Mouse (Mus musculus) urinary bladder, postnatal 10 days (tissue): ENCODE data around the gene Commd1.
A peak's percentile ranks its signal among the peaks of the same experiment; 100 is the strongest.

Experiments
- DNase-seq: peaks from one replicate; pipeline ENCODE4 v3.0.0; 2022; ENCODE audit warnings: low spot score

Commd1 gene

GRCm38 (mm10) chr11:22858441-22859300, 123.5 kb downstream of the Commd1 start:
- DNase-seq, result peak; percentile 21

DNA sequence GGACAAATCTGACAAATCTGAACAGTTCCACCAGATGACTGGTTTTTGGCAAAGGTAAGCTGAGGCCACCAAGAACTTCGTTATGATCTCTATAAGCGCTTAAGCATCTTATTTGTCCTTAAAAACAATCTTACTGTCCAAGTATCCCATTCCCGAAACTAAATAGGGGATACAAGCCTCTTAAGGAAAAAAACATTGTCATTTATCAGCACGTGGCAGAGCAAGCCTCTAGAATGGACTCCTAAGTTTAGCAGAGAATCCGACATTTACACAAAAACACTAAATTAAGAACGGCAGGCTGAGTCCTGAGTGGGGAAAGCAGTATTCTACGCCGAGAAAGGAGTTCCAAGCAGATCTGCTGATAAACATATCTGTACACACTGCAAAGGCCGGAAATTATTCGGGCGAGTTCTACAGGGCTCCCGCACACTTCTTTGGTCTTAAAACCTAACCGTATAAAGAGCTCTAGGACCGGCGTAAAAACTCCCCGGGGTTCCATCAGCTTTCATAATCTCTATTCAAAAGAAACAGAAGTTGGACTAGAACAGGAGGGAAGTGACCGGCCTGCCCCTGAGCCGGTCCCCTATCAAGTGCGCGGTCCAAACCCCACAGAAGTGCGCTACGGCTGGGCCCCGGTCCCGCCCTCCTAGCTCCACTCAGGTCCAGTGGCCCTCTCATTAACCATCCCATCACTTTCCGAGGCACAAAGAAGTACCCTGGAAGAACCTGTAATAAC, 124.3 kb downstream of the Commd1 start:
- DNase-seq, result no peak

DNA sequence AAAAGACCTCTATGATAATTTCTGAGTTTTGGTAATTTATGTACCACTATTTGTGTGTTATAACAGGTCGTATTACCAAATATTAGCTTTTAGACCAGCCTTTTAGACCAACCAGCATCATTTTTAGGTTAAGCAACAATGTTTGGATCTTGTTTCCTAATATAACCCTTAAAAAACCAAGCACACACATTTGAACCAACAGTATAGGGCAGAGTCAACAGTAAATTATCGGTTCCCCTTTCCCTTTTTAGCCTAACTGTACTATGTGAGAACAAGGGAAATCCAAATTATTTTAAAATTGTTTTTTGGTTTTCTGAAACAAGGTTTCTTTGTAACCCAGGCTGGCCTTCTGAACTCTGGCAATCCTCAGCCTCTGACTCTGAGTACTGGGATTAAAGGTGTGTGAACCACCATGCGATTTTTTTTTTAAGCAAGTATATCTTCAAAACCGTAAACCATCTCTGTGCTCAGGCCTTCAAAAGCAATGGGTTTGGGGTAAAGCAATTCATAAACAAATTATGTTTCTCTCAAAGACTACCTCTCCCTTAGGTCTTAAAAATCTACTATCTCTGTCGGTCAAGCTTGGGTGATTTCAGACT, 125.0 kb downstream of the Commd1 start:
- no peak for DNase-seq

- DNase-seq, result no peak
Measured at GRCm38 (mm10) chr11:22856371-22856965, 125.7 kb downstream of the Commd1 start.

DNA sequence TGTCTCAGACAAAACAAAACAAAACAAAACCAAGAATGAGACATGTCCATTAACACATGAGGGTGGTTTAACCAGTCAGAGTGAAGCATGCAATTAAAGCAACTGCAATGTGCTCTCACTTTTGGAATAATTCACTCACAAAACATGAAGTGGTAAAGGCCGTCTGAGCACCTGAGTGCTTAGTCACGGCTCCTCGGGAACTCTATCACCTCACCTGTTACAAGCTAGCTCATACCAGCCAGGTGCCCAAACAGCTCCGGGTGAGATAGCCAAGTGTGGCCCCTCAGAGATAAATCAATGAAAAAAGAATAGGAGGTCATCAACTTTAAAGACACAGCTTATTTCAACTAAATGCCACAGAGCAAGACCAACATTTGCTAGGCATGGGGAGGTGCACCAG, 127.6 kb downstream of the Commd1 start:
- DNase-seq, result no peak

DNA sequence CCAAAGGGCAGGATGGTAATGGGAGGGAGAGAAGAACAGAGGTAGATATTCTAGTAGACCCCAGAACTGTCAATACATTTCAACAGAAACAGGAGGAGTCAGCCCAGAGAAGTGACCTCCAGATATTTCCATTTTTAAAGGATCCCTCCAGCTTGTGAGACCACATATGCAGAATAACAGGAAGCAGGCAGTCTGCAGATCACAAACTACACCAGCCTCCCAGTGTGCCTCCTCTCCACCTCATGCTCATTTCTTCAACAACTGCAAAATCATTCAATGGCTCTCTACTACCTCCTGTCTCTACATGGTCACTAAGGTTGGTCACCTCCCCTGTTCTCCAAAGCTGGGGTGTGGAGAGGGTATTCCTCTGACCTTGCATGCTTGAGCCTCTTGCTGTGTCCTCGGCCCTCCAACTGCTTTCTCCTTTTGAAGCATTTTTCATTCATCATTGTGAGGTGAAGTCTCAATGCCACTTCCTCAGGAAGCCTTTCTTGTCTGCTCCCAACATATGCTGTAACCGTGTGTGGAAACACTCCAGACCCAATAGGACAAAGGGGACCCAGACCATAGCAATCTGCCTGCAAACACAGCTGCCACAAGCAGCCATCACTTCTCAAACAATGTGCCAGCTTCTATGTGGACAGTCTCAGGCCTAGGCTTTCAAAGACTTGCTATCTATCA, 128.6 kb downstream of the Commd1 start:
- DNase-seq, result no peak

DNA sequence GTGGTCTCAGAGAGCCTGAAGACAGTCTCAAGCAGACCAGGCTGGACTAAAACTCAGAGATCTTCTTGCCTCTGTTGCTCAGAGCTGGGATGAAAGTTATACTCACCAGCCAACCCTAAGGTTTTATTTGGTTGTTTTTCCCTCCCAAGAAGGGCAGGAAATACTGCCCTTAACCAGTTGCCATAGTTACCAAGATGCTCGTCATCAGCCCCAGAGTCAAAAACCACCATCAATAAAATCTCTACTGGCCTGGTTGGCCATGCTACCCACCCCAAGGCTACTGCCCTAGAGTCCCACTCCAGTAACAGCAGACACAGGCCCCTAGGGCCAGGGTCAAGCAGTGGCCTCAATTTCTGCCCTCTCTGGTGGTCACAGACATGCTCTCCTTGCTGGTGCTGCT, 129.7 kb downstream of the Commd1 start:
- no peak for DNase-seq

- DNase-seq, result no peak
Measured at GRCm38 (mm10) chr11:22851416-22851815, 130.8 kb downstream of the Commd1 start.

- no peak for DNase-seq
Measured at GRCm38 (mm10) chr11:22850077-22850476, 132.1 kb downstream of the Commd1 start.

DNA sequence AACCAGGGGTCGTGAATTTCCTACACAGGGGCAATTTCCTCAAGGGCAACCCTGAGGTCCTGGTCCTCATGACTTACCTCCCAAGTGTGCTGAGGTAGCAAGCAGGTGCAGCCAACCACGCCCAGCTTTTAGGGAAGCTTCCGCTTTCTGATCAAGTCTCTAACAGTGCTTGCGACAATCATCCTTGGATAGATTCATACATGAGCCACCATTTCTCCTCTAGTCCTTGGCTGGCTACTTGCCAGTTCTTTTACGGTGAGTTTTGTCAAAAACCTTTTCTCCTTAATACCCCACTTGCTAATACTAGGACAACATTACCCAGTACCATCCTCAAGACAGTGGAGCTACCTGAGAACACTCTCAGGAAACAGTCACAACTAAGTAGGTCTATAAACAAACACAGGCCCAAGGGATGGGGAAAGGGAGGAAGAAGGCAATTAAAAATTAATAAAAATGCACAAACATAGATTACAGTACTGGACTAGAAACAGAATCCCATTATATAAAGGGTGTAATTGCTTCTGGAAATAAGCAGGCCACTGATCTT, 133.5 kb downstream of the Commd1 start:
- DNase-seq, result no peak

GRCm38 (mm10) chr11:22847732-22848648, 134.2 kb downstream of the Commd1 start:
- DNase-seq, result no peak

DNA sequence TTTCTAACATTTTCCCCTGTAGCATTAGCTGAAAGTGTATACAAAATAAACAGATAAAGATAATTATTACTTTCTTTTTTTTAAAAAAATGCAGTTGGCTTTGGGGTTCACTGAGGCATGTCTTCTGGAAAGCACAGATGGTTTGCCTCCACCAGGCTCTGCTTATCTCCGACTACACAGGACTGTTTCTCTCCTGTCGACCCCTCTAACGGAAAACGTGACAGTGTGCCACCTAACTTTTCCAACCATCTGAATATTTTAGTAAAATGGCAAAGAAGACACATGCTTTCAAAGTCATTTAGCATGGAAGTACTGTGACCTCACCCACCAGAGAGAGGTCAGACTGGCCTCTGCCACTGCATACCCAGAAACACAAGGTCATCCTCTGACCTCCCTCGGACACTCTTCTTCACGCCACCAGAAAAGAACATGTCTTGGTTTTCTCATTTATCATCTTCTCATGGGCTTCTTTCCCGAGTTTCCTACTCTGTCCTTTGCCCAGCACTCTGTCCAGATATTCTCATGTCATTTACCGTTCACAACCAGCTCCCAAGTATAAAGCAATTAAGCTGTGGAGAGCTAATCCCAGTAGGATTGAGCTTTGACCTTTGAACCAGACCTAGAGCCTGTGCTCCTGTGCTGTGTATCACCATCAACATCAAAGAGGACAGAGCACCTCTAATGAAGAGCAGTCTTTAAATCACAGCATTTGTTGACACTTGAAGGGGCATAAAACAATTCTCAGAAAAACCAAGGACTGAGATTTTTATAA, 135.0 kb downstream of the Commd1 start:
- no peak for DNase-seq
